Mouse (Mus musculus) midbrain, embryonic 15.5 days (tissue): Measurements from ENCODE around the gene Rptor. TPM values are rescaled to one million over a fixed set of nuclear protein-coding genes. Genes with fewer than 3 reads are reported as not detected.

Experiments
- ATAC-seq: fragments of 200-750 bp; cut with Nextera tagmentation; replicated peaks from 2 replicates; pipeline ENCODE4 v1.8.0; 2017; ENCODE audit warnings: moderate TSS enrichment
- H3K27ac ChIP-seq: fragments of 300-500 bp; sonication (generic); 2 replicates; pipeline ENCODE4 v1.5.1; 2015; ENCODE audit warnings: mild to moderate bottlenecking, inconsistent platforms
- H3K27me3 ChIP-seq: fragments of 300-500 bp; sonication (generic); replicated peaks from 2 replicates; pipeline ENCODE4 v1.6.1; 2015; ENCODE audit warnings: inconsistent platforms
- H3K36me3 ChIP-seq: fragments of 300-500 bp; sonication (generic); replicated peaks from 2 replicates; pipeline ENCODE4 v1.6.1; 2015; ENCODE audit warnings: inconsistent platforms
- H3K4me1 ChIP-seq: fragments of 300-500 bp; sonication (generic); 2 replicates; pipeline ENCODE4 v1.6.1; 2015; ENCODE audit warnings: inconsistent platforms
- H3K4me2 ChIP-seq: fragments of 300-500 bp; sonication (generic); 2 replicates; pipeline ENCODE4 v1.6.1; 2015; ENCODE audit warnings: inconsistent platforms, mild to moderate bottlenecking, moderate library complexity
- H3K4me3 ChIP-seq: fragments of 300-500 bp; sonication (generic); 2 replicates; pipeline ENCODE4 v1.5.1; 2015; ENCODE audit warnings: mild to moderate bottlenecking, inconsistent platforms
- H3K9ac ChIP-seq: fragments of 300-500 bp; sonication (generic); 2 replicates; pipeline ENCODE4 v1.6.1; 2015; ENCODE audit warnings: mild to moderate bottlenecking, inconsistent platforms
- H3K9me3 ChIP-seq: fragments of 300-500 bp; sonication (generic); 2 replicates; pipeline ENCODE4 v1.6.1; 2016; ENCODE audit warnings: inconsistent platforms
- WGBS: fragments of 180-500 bp; shearing (Covaris S2); methylation state at CpG from one replicate; pipeline ENCODE4 v1.1.7; 2015; ENCODE audit warnings: mixed read lengths; 5-methylcytosine and 5-hydroxymethylcytosine counted together
- polyA plus RNA-seq: library from polyadenylated mRNA; unstranded; fragments of >200 nt; fragmentation: Nextera tagmentation; extraction: Ambion mirVana; gene quantifications from 2 replicates; pipeline ENCODE4 v1.2.1, GENCODE M21; 2015

Rptor gene
- polyA plus RNA-seq, 1 experiment from 2014 or later = 13.1 TPM

- ATAC-seq = no peak
- Histone ChIP-seq H3K4me2 (no peak overlapping the region), H3K9me3 (no peaks in the 10 kb centered on the region), H3K36me3 (0 out of 2 replicates have a peak, but pooled peaks cover 3% of the 10 kb centered on the region), H3K27me3 (no peaks in the 10 kb centered on the region), H3K4me3 (no peak overlapping the region), H3K27ac (no peak overlapping the region), H3K4me1 (0 out of 2 replicates have a peak, but pooled peaks cover 2% of the 10 kb centered on the region), H3K9ac (no peak overlapping the region)
- WGBS = 74% methylated on average over 3 of the region's 3 CpGs
These were observed 214.7 kb downstream of the Rptor start for GRCm38 (mm10) chr11:119817362-119817837.

GRCm38 (mm10) chr11:119817898-119818297 is 215.2 kb downstream of the Rptor start:
- H3K4me2 ChIP-seq = no peak overlapping the region
- 0 out of 2 replicates have a peak, but pooled peaks cover 2% of the 10 kb centered on the region for H3K4me1 ChIP-seq
- H3K36me3 ChIP-seq = 0 out of 2 replicates have a peak, but pooled peaks cover 3% of the 10 kb centered on the region
- H3K27ac ChIP-seq = no peak overlapping the region
- no peaks in the 10 kb centered on the region for H3K27me3 ChIP-seq
- H3K4me3 ChIP-seq = no peak overlapping the region
- H3K9me3 ChIP-seq = no peaks in the 10 kb centered on the region
- 51% methylated on average over 3 of the region's 3 CpGs for WGBS
- ATAC-seq = no peak
- H3K9ac ChIP-seq = no peak overlapping the region

GRCm38 (mm10) chr11:119821514-119821913 is 218.8 kb downstream of the Rptor start:
- H3K36me3 ChIP-seq = 0 out of 2 replicates have a peak, but pooled peaks cover 3% of the 10 kb centered on the region
- 0 out of 2 replicates have a peak, but pooled peaks cover 2% of the 10 kb centered on the region for H3K4me1 ChIP-seq
- H3K4me3 ChIP-seq = no peak overlapping the region
- 91% methylated on average over 9 of the region's 9 CpGs for WGBS
- no peak overlapping the region for H3K27ac ChIP-seq
- H3K9me3 ChIP-seq = no peaks in the 10 kb centered on the region
- H3K4me2 ChIP-seq = no peak overlapping the region
- ATAC-seq = no peak
- H3K27me3 ChIP-seq = no peaks in the 10 kb centered on the region
- no peak overlapping the region for H3K9ac ChIP-seq

GRCm38 (mm10) chr11:119824072-119824649 is 221.5 kb downstream of the Rptor start:
- 84% methylated on average over 6 of the region's 6 CpGs for WGBS
- H3K36me3 ChIP-seq = no peaks in the 10 kb centered on the region
- H3K27me3 ChIP-seq = no peaks in the 10 kb centered on the region
- H3K9ac ChIP-seq = no peak overlapping the region
- ATAC-seq = no peak
- no peak overlapping the region for H3K4me3 ChIP-seq
- no peak overlapping the region for H3K27ac ChIP-seq
- no peak overlapping the region for H3K4me2 ChIP-seq
- H3K9me3 ChIP-seq = no peaks in the 10 kb centered on the region
- H3K4me1 ChIP-seq = no peaks in the 10 kb centered on the region

- no peak overlapping the region for H3K9ac ChIP-seq
- H3K27ac ChIP-seq = no peak overlapping the region
- no peak overlapping the region for H3K4me3 ChIP-seq
- H3K9me3 ChIP-seq = no peaks in the 10 kb centered on the region
- no peaks in the 10 kb centered on the region for H3K4me1 ChIP-seq
- WGBS = 94% methylated on average over 6 of the region's 6 CpGs
- no peaks in the 10 kb centered on the region for H3K36me3 ChIP-seq
- no peak overlapping the region for H3K4me2 ChIP-seq
- no peak for ATAC-seq
- H3K27me3 ChIP-seq = no peaks in the 10 kb centered on the region
These were observed 223.1 kb downstream of the Rptor start for GRCm38 (mm10) chr11:119825783-119826182.

- no peak overlapping the region for H3K9ac ChIP-seq
- ATAC-seq = no peak
- no peaks in the 10 kb centered on the region for H3K4me1 ChIP-seq
- H3K4me2 ChIP-seq = no peak overlapping the region
- 86% methylated on average over 4 of the region's 4 CpGs for WGBS
- no peak overlapping the region for H3K27ac ChIP-seq
- H3K9me3 ChIP-seq = no peaks in the 10 kb centered on the region
- no peaks in the 10 kb centered on the region for H3K36me3 ChIP-seq
- H3K27me3 ChIP-seq = no peaks in the 10 kb centered on the region
- no peak overlapping the region for H3K4me3 ChIP-seq
These were observed 223.5 kb downstream of the Rptor start for GRCm38 (mm10) chr11:119826239-119826638.

GRCm38 (mm10) chr11:119829116-119829515 is 226.4 kb downstream of the Rptor start:
- 94% methylated on average over 3 of the region's 3 CpGs for WGBS
- Histone ChIP-seq H3K36me3 (no peaks in the 10 kb centered on the region), H3K9me3 (no peaks in the 10 kb centered on the region), H3K4me1 (no peaks in the 10 kb centered on the region), H3K27me3 (no peaks in the 10 kb centered on the region), H3K9ac (no peak overlapping the region), H3K4me2 (no peak overlapping the region), H3K4me3 (no peak overlapping the region), H3K27ac (no peak overlapping the region)
- no peak for ATAC-seq

- Histone ChIP-seq H3K4me2 (no peak overlapping the region), H3K9ac (no peak overlapping the region), H3K4me3 (no peak overlapping the region), H3K27ac (no peak overlapping the region), H3K4me1 (no peaks in the 10 kb centered on the region), H3K36me3 (no peaks in the 10 kb centered on the region), H3K27me3 (no peaks in the 10 kb centered on the region), H3K9me3 (no peaks in the 10 kb centered on the region)
- no peak for ATAC-seq
- 42% methylated on average over 7 of the region's 7 CpGs for WGBS
These were observed 229.0 kb downstream of the Rptor start for GRCm38 (mm10) chr11:119831682-119832081.

- ATAC-seq = no peak
- H3K4me1 ChIP-seq = no peaks in the 10 kb centered on the region
These were observed 230.6 kb downstream of the Rptor start for GRCm38 (mm10) chr11:119833311-119833710.

GRCm38 (mm10) chr11:119833877-119834804 is 231.4 kb downstream of the Rptor start:
- H3K9ac ChIP-seq = no peak overlapping the region
- ATAC-seq = no peak
- H3K27ac ChIP-seq = no peak overlapping the region
- no peaks in the 10 kb centered on the region for H3K27me3 ChIP-seq
- H3K4me3 ChIP-seq = no peak overlapping the region
- no peaks in the 10 kb centered on the region for H3K4me1 ChIP-seq
- 78% methylated on average over 16 of the region's 16 CpGs for WGBS
- no peak overlapping the region for H3K4me2 ChIP-seq
- no peaks in the 10 kb centered on the region for H3K9me3 ChIP-seq
- no peaks in the 10 kb centered on the region for H3K36me3 ChIP-seq

More at GRCm38 (mm10) chr11:119833311-119833710, 230.6 kb downstream of the Rptor start:
- H3K27me3 ChIP-seq = no peaks in the 10 kb centered on the region
- no peaks in the 10 kb centered on the region for H3K9me3 ChIP-seq
- no peak overlapping the region for H3K4me2 ChIP-seq
- H3K9ac ChIP-seq = no peak overlapping the region
- H3K27ac ChIP-seq = no peak overlapping the region
- H3K36me3 ChIP-seq = no peaks in the 10 kb centered on the region
- H3K4me3 ChIP-seq = no peak overlapping the region

GRCm38 (mm10) chr11:119836326-119836725 is 233.6 kb downstream of the Rptor start:
- no peaks in the 10 kb centered on the region for H3K9me3 ChIP-seq
- no peak overlapping the region for H3K27ac ChIP-seq
- H3K4me1 ChIP-seq = no peaks in the 10 kb centered on the region; the same call in 1 of the 2 replicates
- no peak for ATAC-seq
- no peaks in the 10 kb centered on the region for H3K27me3 ChIP-seq
- no peak overlapping the region for H3K4me2 ChIP-seq
- 82% methylated on average over 3 of the region's 3 CpGs for WGBS
- H3K36me3 ChIP-seq = no peaks in the 10 kb centered on the region
- no peak overlapping the region for H3K4me3 ChIP-seq
- H3K9ac ChIP-seq = no peak overlapping the region

- H3K4me1 ChIP-seq = no peaks in the 10 kb centered on the region; the same call in 1 of the 2 replicates
- 84% methylated on average over 1 of the region's 1 CpGs for WGBS
- H3K36me3 ChIP-seq = no peaks in the 10 kb centered on the region
- no peak overlapping the region for H3K4me2 ChIP-seq
- H3K4me3 ChIP-seq = no peak overlapping the region
- no peak overlapping the region for H3K9ac ChIP-seq
- no peak for ATAC-seq
- no peak overlapping the region for H3K27ac ChIP-seq
- no peaks in the 10 kb centered on the region for H3K9me3 ChIP-seq
- no peaks in the 10 kb centered on the region for H3K27me3 ChIP-seq
These were observed 235.1 kb downstream of the Rptor start for GRCm38 (mm10) chr11:119837786-119838185.
